Mouse (Mus musculus): ENCODE data around the gene Atrnl1. TPM values are rescaled to one million over a fixed set of nuclear protein-coding genes. Genes with fewer than 3 reads are reported as not detected.

The Atrnl1 gene
- polyA plus RNA-seq, 1 experiment from 2014 or later, result 5.5 TPM

DNA sequence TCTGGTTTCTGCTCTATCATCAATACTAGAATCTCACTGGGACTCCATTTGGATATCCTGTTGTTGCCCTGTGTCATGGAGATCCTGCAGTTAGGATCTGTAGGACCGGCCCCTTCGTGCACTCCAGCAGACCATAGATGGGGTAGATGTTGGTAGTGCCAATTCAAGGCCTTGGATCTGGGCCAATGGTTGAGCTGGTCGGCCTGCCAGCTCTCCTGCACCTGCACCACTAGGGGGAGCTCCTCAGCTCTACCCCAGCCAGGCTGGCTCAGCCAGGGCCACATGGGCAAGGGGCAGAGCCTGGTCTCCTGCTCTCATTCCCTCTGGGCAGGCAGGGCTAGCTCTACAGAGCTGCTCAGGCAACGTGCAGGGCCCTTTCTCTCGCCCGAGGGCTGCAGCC lies 114.1 kb downstream of the Atrnl1 start:
- H3K36me3 ChIP-seq (ENCODE audit: control insufficient read depth, insufficient read depth, low read length), result no peaks in the 10 kb centered on the region
- no peak overlapping the region for H3K4me2 ChIP-seq (ENCODE audit: low read depth, low read length)
- H3K9me3 ChIP-seq (replicated peaks; ENCODE audit: control insufficient read depth, low read length), result no peaks in the 10 kb centered on the region
- no peak overlapping the region for H3K27ac ChIP-seq (ENCODE audit: low read length)
- no peak overlapping the region for H3K4me3 ChIP-seq (replicated peaks; ENCODE audit: low read length)
- ATAC-seq (ENCODE audit: insufficient read depth, low FRiP score), result no peak
- H3K9ac ChIP-seq (ENCODE audit: low read length), result no peak overlapping the region
- WGBS, result 81% methylated on average over 6 of the region's 6 CpGs
- no peaks in the 10 kb centered on the region for H3K4me1 ChIP-seq (ENCODE audit: control insufficient read depth, insufficient read depth, low read length)
- no peaks in the 10 kb centered on the region for H3K27me3 ChIP-seq (ENCODE audit: control insufficient read depth, insufficient read depth, low read length)

DNA sequence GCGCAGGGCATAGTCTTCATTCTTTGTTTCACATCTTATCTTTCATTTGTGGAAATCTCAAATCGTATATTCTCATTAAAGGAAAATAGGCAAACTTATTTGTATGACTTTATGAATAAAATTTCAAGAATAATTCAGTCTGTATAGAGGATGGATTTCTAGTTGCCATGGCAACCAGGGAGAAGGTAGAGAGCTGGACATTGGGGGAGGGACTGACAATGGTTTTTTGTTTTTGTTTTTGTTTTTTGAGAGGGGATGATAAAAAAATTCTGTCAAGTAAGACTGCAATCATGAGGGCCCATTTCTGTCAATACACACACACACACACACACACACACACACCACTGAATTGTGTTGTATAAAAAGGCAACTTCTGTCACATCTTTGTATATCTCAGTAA lies 114.5 kb downstream of the Atrnl1 start:
- no peak overlapping the region for H3K4me2 ChIP-seq (ENCODE audit: low read depth, low read length)
- no peak for ATAC-seq (ENCODE audit: insufficient read depth, low FRiP score)
- H3K4me1 ChIP-seq (ENCODE audit: control insufficient read depth, insufficient read depth, low read length), result no peaks in the 10 kb centered on the region
- no peaks in the 10 kb centered on the region for H3K27me3 ChIP-seq (ENCODE audit: control insufficient read depth, insufficient read depth, low read length)
- H3K4me3 ChIP-seq (replicated peaks; ENCODE audit: low read length), result no peak overlapping the region
- H3K9ac ChIP-seq (ENCODE audit: low read length), result no peak overlapping the region
- H3K36me3 ChIP-seq (ENCODE audit: control insufficient read depth, insufficient read depth, low read length), result no peaks in the 10 kb centered on the region
- no peaks in the 10 kb centered on the region for H3K9me3 ChIP-seq (replicated peaks; ENCODE audit: control insufficient read depth, low read length)
- WGBS, result 98% methylated on average over 2 of the region's 2 CpGs
- H3K27ac ChIP-seq (ENCODE audit: low read length), result no peak overlapping the region

GRCm38 (mm10) chr19:57727009-57727408 lies 116.2 kb downstream of the Atrnl1 start:
- Histone ChIP-seq H3K27ac (ENCODE audit: low read length) (no peak overlapping the region), H3K4me2 (ENCODE audit: low read depth, low read length) (no peak overlapping the region), H3K27me3 (ENCODE audit: control insufficient read depth, insufficient read depth, low read length) (no peaks in the 10 kb centered on the region), H3K36me3 (ENCODE audit: control insufficient read depth, insufficient read depth, low read length) (no peaks in the 10 kb centered on the region), H3K9me3 (replicated peaks; ENCODE audit: control insufficient read depth, low read length) (no peaks in the 10 kb centered on the region), H3K9ac (ENCODE audit: low read length) (no peak overlapping the region), H3K4me1 (ENCODE audit: control insufficient read depth, insufficient read depth, low read length) (no peaks in the 10 kb centered on the region), H3K4me3 (replicated peaks; ENCODE audit: low read length) (no peak overlapping the region)
- no peak for ATAC-seq (ENCODE audit: insufficient read depth, low FRiP score)
- 92% methylated on average over 4 of the region's 4 CpGs for WGBS

DNA sequence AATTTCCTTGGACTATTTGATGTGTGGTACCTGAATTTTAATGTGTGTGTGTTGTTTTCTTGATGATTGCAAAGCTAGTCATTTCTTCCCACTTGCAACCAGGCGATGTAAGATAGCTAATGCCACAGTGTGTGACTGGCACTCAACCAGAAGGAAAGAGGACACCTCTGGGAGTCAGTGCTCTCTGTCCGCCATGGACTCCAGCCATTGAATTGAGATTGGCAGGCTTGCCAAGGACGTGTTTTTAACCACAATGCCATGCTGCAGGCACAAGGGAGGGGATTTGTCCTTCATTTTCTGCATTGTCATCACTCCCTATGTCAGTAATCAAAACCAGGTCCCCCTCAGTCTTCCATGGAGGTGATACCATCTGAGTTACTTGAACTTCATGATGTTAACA lies 126.6 kb downstream of the Atrnl1 start:
- no peak overlapping the region for H3K27ac ChIP-seq (ENCODE audit: low read length)
- ATAC-seq (ENCODE audit: insufficient read depth, low FRiP score), result no peak
- no peaks in the 10 kb centered on the region for H3K9me3 ChIP-seq (replicated peaks; ENCODE audit: control insufficient read depth, low read length)
- no peak overlapping the region for H3K4me2 ChIP-seq (ENCODE audit: low read depth, low read length)
- no peaks in the 10 kb centered on the region for H3K4me1 ChIP-seq (ENCODE audit: control insufficient read depth, insufficient read depth, low read length)
- 0 out of 2 replicates have a peak, but pooled peaks cover 5% of the 10 kb centered on the region for H3K36me3 ChIP-seq (ENCODE audit: control insufficient read depth, insufficient read depth, low read length)
- H3K27me3 ChIP-seq (ENCODE audit: control insufficient read depth, insufficient read depth, low read length), result no peaks in the 10 kb centered on the region
- no peak overlapping the region for H3K9ac ChIP-seq (ENCODE audit: low read length)
- WGBS, result 87% methylated on average over 3 of the region's 3 CpGs
- no peak overlapping the region for H3K4me3 ChIP-seq (replicated peaks; ENCODE audit: low read length)

DNA sequence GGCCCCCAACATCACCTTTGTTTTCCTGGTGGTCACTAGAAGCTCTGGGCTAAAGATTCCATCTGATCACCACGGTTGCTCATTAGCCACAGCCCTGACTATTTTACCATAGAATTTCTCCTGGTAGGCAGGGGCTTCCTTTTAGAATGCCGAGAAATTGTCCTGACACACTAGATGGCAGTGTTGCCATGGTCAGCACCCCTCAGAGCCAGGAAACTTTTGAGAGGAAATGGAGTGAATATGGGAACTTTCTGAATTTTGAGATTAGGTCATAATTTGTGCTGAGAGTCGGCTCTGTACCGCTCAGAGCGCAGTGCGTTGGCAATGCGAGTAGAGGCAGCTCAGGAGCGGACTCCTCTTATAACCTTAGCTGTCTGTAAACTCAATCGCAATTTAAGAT lies 134.7 kb downstream of the Atrnl1 start:
- H3K36me3 ChIP-seq (ENCODE audit: control insufficient read depth, insufficient read depth, low read length), result no peaks in the 10 kb centered on the region
- no peak overlapping the region for H3K4me2 ChIP-seq (ENCODE audit: low read depth, low read length)
- 46% methylated on average over 9 of the region's 9 CpGs for WGBS
- H3K9me3 ChIP-seq (replicated peaks; ENCODE audit: control insufficient read depth, low read length), result no peaks in the 10 kb centered on the region
- H3K4me1 ChIP-seq (ENCODE audit: control insufficient read depth, insufficient read depth, low read length), result no peaks in the 10 kb centered on the region
- no peak overlapping the region for H3K9ac ChIP-seq (ENCODE audit: low read length)
- ATAC-seq (ENCODE audit: insufficient read depth, low FRiP score), result no peak
- H3K27me3 ChIP-seq (ENCODE audit: control insufficient read depth, insufficient read depth, low read length), result no peaks in the 10 kb centered on the region
- H3K27ac ChIP-seq (ENCODE audit: low read length), result no peak overlapping the region
- no peak overlapping the region for H3K4me3 ChIP-seq (replicated peaks; ENCODE audit: low read length)

- no peak overlapping the region for H3K4me3 ChIP-seq (replicated peaks; ENCODE audit: low read length)
- no peak overlapping the region for H3K9ac ChIP-seq (ENCODE audit: low read length)
- no peak for ATAC-seq (ENCODE audit: insufficient read depth, low FRiP score)
- no peaks in the 10 kb centered on the region for H3K36me3 ChIP-seq (ENCODE audit: control insufficient read depth, insufficient read depth, low read length)
- no peaks in the 10 kb centered on the region for H3K9me3 ChIP-seq (replicated peaks; ENCODE audit: control insufficient read depth, low read length)
- no peak overlapping the region for H3K27ac ChIP-seq (ENCODE audit: low read length)
- WGBS, result 85% methylated on average over 11 of the region's 11 CpGs
- no peaks in the 10 kb centered on the region for H3K4me1 ChIP-seq (ENCODE audit: control insufficient read depth, insufficient read depth, low read length)
- no peak overlapping the region for H3K4me2 ChIP-seq (ENCODE audit: low read depth, low read length)
- H3K27me3 ChIP-seq (ENCODE audit: control insufficient read depth, insufficient read depth, low read length), result no peaks in the 10 kb centered on the region
Measured at GRCm38 (mm10) chr19:57746553-57746952, 135.7 kb downstream of the Atrnl1 start.

DNA sequence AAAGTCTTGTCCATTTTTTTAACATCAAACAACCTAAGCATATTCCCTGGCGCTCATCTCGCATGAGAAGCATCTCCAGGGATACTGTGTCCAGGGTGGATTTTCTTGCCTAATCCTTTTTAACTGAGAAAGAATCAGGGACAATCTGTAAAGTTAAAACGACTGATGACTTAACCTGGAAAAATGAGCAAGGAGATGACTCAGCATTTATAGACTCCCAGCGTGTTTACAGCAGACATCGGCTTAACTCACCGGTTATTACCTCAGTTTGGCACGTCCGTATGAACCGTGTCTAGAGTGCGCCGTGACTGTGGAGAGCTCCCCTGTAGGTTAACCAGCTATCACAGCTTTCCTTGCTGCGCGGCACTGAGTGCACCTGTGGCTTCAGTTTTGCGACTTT lies 141.4 kb downstream of the Atrnl1 start:
- ATAC-seq (ENCODE audit: insufficient read depth, low FRiP score), result no peak
- Histone ChIP-seq H3K9ac (ENCODE audit: low read length) (no peak overlapping the region), H3K27ac (ENCODE audit: low read length) (no peak overlapping the region), H3K9me3 (replicated peaks; ENCODE audit: control insufficient read depth, low read length) (no peaks in the 10 kb centered on the region), H3K36me3 (ENCODE audit: control insufficient read depth, insufficient read depth, low read length) (no peaks in the 10 kb centered on the region), H3K4me1 (ENCODE audit: control insufficient read depth, insufficient read depth, low read length) (no peaks in the 10 kb centered on the region), H3K4me3 (replicated peaks; ENCODE audit: low read length) (no peak overlapping the region), H3K27me3 (ENCODE audit: control insufficient read depth, insufficient read depth, low read length) (no peaks in the 10 kb centered on the region), H3K4me2 (ENCODE audit: low read depth, low read length) (no peak overlapping the region)
- WGBS, result 89% methylated on average over 14 of the region's 14 CpGs

- Histone ChIP-seq H3K27me3 (ENCODE audit: control insufficient read depth, insufficient read depth, low read length) (no peaks in the 10 kb centered on the region), H3K4me3 (replicated peaks; ENCODE audit: low read length) (no peak overlapping the region), H3K4me2 (ENCODE audit: low read depth, low read length) (no peak overlapping the region), H3K9me3 (replicated peaks; ENCODE audit: control insufficient read depth, low read length) (no peaks in the 10 kb centered on the region), H3K27ac (ENCODE audit: low read length) (no peak overlapping the region), H3K4me1 (ENCODE audit: control insufficient read depth, insufficient read depth, low read length) (no peaks in the 10 kb centered on the region), H3K9ac (ENCODE audit: low read length) (no peak overlapping the region), H3K36me3 (ENCODE audit: control insufficient read depth, insufficient read depth, low read length) (no peaks in the 10 kb centered on the region)
- ATAC-seq (ENCODE audit: insufficient read depth, low FRiP score), result no peak
- 89% methylated on average over 2 of the region's 2 CpGs for WGBS
Measured at GRCm38 (mm10) chr19:57762526-57762925, 151.7 kb downstream of the Atrnl1 start.

GRCm38 (mm10) chr19:57764576-57765371 lies 153.9 kb downstream of the Atrnl1 start:
- no peaks in the 10 kb centered on the region for H3K27me3 ChIP-seq (ENCODE audit: control insufficient read depth, insufficient read depth, low read length)
- H3K4me1 ChIP-seq (ENCODE audit: control insufficient read depth, insufficient read depth, low read length), result no peaks in the 10 kb centered on the region
- H3K4me2 ChIP-seq (ENCODE audit: low read depth, low read length), result no peak overlapping the region
- H3K27ac ChIP-seq (ENCODE audit: low read length), result no peak overlapping the region
- H3K9me3 ChIP-seq (replicated peaks; ENCODE audit: control insufficient read depth, low read length), result no peaks in the 10 kb centered on the region
- no peak overlapping the region for H3K4me3 ChIP-seq (replicated peaks; ENCODE audit: low read length)
- no peak for ATAC-seq (ENCODE audit: insufficient read depth, low FRiP score)
- no peak overlapping the region for H3K9ac ChIP-seq (ENCODE audit: low read length)
- no peaks in the 10 kb centered on the region for H3K36me3 ChIP-seq (ENCODE audit: control insufficient read depth, insufficient read depth, low read length)
- 85% methylated on average over 16 of the region's 16 CpGs for WGBS
